Mouse (Mus musculus) small intestine, adult 2 months (tissue): Measurements from ENCODE around the gene Ssr2. TPM values are rescaled to one million over a fixed set of nuclear protein-coding genes. Genes with fewer than 3 reads are reported as not detected.
A peak's percentile ranks its signal among the peaks of the same experiment; 100 is the strongest.
"Not testable (repeated sequence)": the region's sequence is repeated elsewhere in the genome, so short reads cannot be mapped to it uniquely, and the experiment has no call there.

ENCODE experiments used
- H3K27ac ChIP-seq: fragments of 200-500 bp; 2 replicates; pipeline ENCODE4 v1.5.1; 2012; ENCODE audit warnings: low read depth, low read length, control low read depth, inconsistent platforms; ENCODE audit not compliant: insufficient read depth
- H3K27me3 ChIP-seq: fragments of 200-500 bp; 2 replicates; pipeline ENCODE4 v1.6.1; 2012; ENCODE audit warnings: mild to moderate bottlenecking, moderate library complexity, low read length, inconsistent platforms; ENCODE audit not compliant: control insufficient read depth, insufficient read depth
- H3K36me3 ChIP-seq: fragments of 200-500 bp; 2 replicates; pipeline ENCODE4 v1.6.1; 2012; ENCODE audit warnings: mild to moderate bottlenecking, low read length, control low read depth, inconsistent platforms; ENCODE audit not compliant: control insufficient read depth, insufficient read depth
- H3K4me1 ChIP-seq: fragments of 200-500 bp; 2 replicates; pipeline ENCODE4 v1.6.1; 2012; ENCODE audit warnings: low read length, inconsistent platforms, mixed read lengths; ENCODE audit not compliant: control insufficient read depth, insufficient read depth, insufficient read length
- H3K4me3 ChIP-seq: fragments of 200-500 bp; 2 replicates; pipeline ENCODE4 v1.5.1; 2012; ENCODE audit warnings: low read depth, mild to moderate bottlenecking, control low read depth, inconsistent platforms, low read length, moderate library complexity
- CTCF ChIP-seq: fragments of 200-500 bp; IDR thresholded peaks from 2 replicates; pipeline ENCODE4 v1.5.1; 2012; ENCODE audit warnings: low read depth, mild to moderate bottlenecking, control low read depth, inconsistent platforms, low read length, moderate library complexity, mixed read lengths; ENCODE audit not compliant: insufficient replicate concordance, insufficient read length; ENCODE audit errors: extremely low read depth
- POLR2A ChIP-seq: fragments of 200-500 bp; IDR thresholded peaks from 2 replicates; pipeline ENCODE4 v1.6.1; 2012; ENCODE audit warnings: low read depth, mild to moderate bottlenecking, control low read depth, inconsistent platforms, low read length, moderate library complexity
- WGBS: fragments of 180-500 bp; shearing (Covaris S2); methylation state at CpG from one replicate; pipeline ENCODE4 v1.1.7; 2018; 5-methylcytosine and 5-hydroxymethylcytosine counted together
- polyA plus RNA-seq: library from polyadenylated mRNA; depleted of rRNA; stranded (reverse); fragments of >200 nt; gene quantifications from 2 replicates; pipeline ENCODE4 v1.2.3, GENCODE M21; 2012

Gene Ssr2
- polyA plus RNA-seq, 1 experiment: 182 TPM

GRCm38 (mm10) chr3:88572835-88573234 lies 2.8 kb upstream of the Ssr2 start:
- 75% methylated on average over 2 of the region's 2 CpGs for whole genome bisulfite sequencing
- no peak for TF ChIP-seq CTCF
- no peak for TF ChIP-seq POLR2A
- Histone ChIP-seq H3K27ac (no peak overlapping the region), H3K4me3 (no peak overlapping the region), H3K27me3 (no peaks in the 10 kb centered on the region), H3K4me1 (no peaks in the 10 kb centered on the region), H3K36me3 (peaks cover 12% of the 10 kb centered on the region)

- peaks cover 3% of the 10 kb centered on the region; the same call in 1 of the 2 replicates for H3K36me3 ChIP-seq
- H3K27ac ChIP-seq: no peak overlapping the region
- H3K4me1 ChIP-seq: peaks cover under 1% of the 10 kb centered on the region; the same call in 1 of the 2 replicates
- H3K27me3 ChIP-seq: no peaks in the 10 kb centered on the region
- TF ChIP-seq POLR2A (no peak), CTCF (no peak)
- no peak overlapping the region for H3K4me3 ChIP-seq
- WGBS: 81% methylated on average over 2 of the region's 2 CpGs
Measured at GRCm38 (mm10) chr3:88573810-88574209, 1.9 kb upstream of the Ssr2 start.

GRCm38 (mm10) chr3:88577846-88578245 lies 2.2 kb downstream of the Ssr2 start:
- H3K4me1 ChIP-seq, H3K27me3 ChIP-seq, H3K36me3 ChIP-seq, H3K27ac ChIP-seq, H3K4me3 ChIP-seq: not testable (repeated sequence)
- WGBS: 66% methylated on average over 5 of the region's 5 CpGs

GRCm38 (mm10) chr3:88578498-88579424 lies 3.1 kb downstream of the Ssr2 start:
- WGBS: 35% methylated on average over 8 of the region's 8 CpGs
- Histone ChIP-seq H3K4me1 (peaks cover 4% of the 10 kb centered on the region), H3K27me3 (no peaks in the 10 kb centered on the region), H3K27ac (no peak overlapping the region), H3K36me3 (peaks cover 16% of the 10 kb centered on the region), H3K4me3 (no peak overlapping the region)
- TF ChIP-seq CTCF (no peak), POLR2A (no peak)

- TF ChIP-seq POLR2A (peak; percentile 67), CTCF (no peak)
- Histone ChIP-seq H3K36me3 (peaks cover 18% of the 10 kb centered on the region), H3K4me3 (peak overlapping the region; percentile 98), H3K4me1 (peaks cover 4% of the 10 kb centered on the region), H3K27ac (peak overlapping the region; percentile 60; the same call in 1 of the 2 replicates), H3K27me3 (no peaks in the 10 kb centered on the region)
- under 1% methylated on average over 34 of the region's 34 CpGs for WGBS
Measured at GRCm38 (mm10) chr3:88579454-88580117, 3.9 kb downstream of the Ssr2 start.

- H3K4me3 ChIP-seq: no peak overlapping the region
- TF ChIP-seq POLR2A: no peak
- TF ChIP-seq CTCF: no peak
- H3K36me3 ChIP-seq: peaks cover 46% of the 10 kb centered on the region
- H3K4me1 ChIP-seq: no peaks in the 10 kb centered on the region
- 93% methylated on average over 6 of the region's 6 CpGs for WGBS
- H3K27ac ChIP-seq: no peak overlapping the region
- H3K27me3 ChIP-seq: no peaks in the 10 kb centered on the region
Measured at GRCm38 (mm10) chr3:88585769-88586168, 10.1 kb downstream of the Ssr2 start.

- Histone ChIP-seq H3K27me3 (no peaks in the 10 kb centered on the region), H3K27ac (no peak overlapping the region), H3K4me3 (no peak overlapping the region), H3K36me3 (peaks cover 44% of the 10 kb centered on the region), H3K4me1 (peaks cover 4% of the 10 kb centered on the region; the same call in 1 of the 2 replicates)
- WGBS: 93% methylated on average over 5 of the region's 5 CpGs
- TF ChIP-seq CTCF (no peak), POLR2A (no peak)
Measured at GRCm38 (mm10) chr3:88586640-88587039, 11.0 kb downstream of the Ssr2 start.
